12 mouse cellular contexts compared by ENCODE assay signal in the genomic region with DNA sequence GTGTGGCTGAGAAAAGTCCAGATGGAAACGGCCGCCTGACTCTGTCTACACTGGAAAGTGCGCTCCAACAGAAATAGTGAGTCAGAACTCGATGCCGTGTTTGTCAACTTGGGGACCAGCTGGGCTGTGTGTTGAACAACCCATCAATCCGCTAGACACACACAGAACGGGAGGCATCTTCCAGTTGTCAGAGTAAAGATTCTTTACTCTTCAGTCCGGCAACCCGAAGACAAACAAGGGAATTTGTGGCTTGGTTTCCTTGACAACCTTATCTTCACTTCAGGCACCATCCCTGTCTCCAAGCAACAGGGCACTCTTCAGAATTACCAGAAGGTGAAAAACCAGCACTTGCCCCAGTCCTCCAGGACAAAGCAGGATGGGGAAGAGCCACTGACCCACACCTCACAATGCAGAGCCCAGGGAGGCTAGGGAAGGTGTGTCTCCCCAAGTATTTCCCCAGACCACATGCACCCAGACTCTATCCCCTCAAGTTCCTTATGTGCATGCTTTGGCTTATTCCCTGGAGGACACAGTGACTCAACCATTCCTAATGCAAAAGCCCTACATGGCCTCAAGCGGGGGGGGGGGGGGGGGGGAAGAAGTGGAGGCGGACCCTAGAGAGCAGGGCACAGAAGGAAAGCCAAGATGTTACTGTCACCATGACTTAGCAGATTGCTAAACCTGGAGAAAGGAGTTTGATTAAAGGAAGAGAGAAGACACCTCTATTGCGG.
DNase-seq lines count a peak whose midpoint lies in the region; ATAC-seq and TF ChIP-seq lines count a peak whose summit lies in the region.
"Had no signal": no experiment of that assay in that cellular context is flagged by ENCODE, and none has a peak within 500 bp of the region (broad histone marks: within the 10 kb centered on the region; RNA-seq: fewer than 3 reads in every experiment).

No protein-coding gene starts in this region.

- no peak for DNase-seq in lung, adult 18-20 months
- DNase-seq in NIH3T3 (ENCODE audit: low read depth) = peak; percentile 74
- no peak for DNase-seq in spleen, postnatal 36 days (ENCODE audit: low spot score in 2 of 2)
- DNase-seq: cerebellum, postnatal 25 days; kidney, adult 9 months; right cerebral cortex, postnatal 25 days had no signal

- H3K4me2 ChIP-seq in lung, embryonic 16.5 days (ENCODE audit: low read depth, low read length) = no peak overlapping the region
- no peak overlapping the region for H3K4me2 ChIP-seq in hindbrain, embryonic 13.5 days
- peak overlapping the region; percentile 62 for H3K4me2 ChIP-seq in myocyte (ENCODE audit: low read depth)
- H3K4me2 ChIP-seq in heart, embryonic 11.5 days = no peak overlapping the region

- WGBS in lung, embryonic 16.5 days = 11% methylated on average over 12 of the region's 12 CpGs
- WGBS in hindbrain, embryonic 13.5 days = 45% methylated on average over 11 of the region's 12 CpGs
- WGBS in heart, embryonic 11.5 days (ENCODE audit: insufficient replicate concordance) = 47% methylated on average over 11 of the region's 12 CpGs

- H3K79me2 ChIP-seq in myocyte (ENCODE audit: control insufficient read depth, insufficient read depth) = no peaks in the 10 kb centered on the region

- no peak overlapping the region for H3K27ac ChIP-seq in lung, embryonic 16.5 days (ENCODE audit: low read length)
- H3K27ac ChIP-seq in hindbrain, embryonic 13.5 days = peak overlapping the region; percentile 37; the same call in 1 of the 2 replicates
- no peak overlapping the region for H3K27ac ChIP-seq in heart, embryonic 11.5 days (ENCODE audit: low read depth, low read length)
- H3K27ac ChIP-seq: layer of hippocampus, adult 2 months; liver, embryonic 14.5 days had no signal

- no peak overlapping the region for H3K9ac ChIP-seq in lung, embryonic 16.5 days (ENCODE audit: low read length)
- H3K9ac ChIP-seq in hindbrain, embryonic 13.5 days = no peak overlapping the region
- H3K9ac ChIP-seq in heart, embryonic 11.5 days (ENCODE audit: low read depth, low read length) = no peak overlapping the region
- H3K9ac ChIP-seq: liver, embryonic 14.5 days had no signal

- H3K36me3 ChIP-seq in lung, embryonic 16.5 days (ENCODE audit: control insufficient read depth, insufficient read depth, low read length) = peaks cover 2% of the 10 kb centered on the region
- peaks cover 11% of the 10 kb centered on the region for H3K36me3 ChIP-seq in hindbrain, embryonic 13.5 days
- H3K36me3 ChIP-seq in myocyte (ENCODE audit: control insufficient read depth, insufficient read depth) = no peaks in the 10 kb centered on the region
- no peaks in the 10 kb centered on the region for H3K36me3 ChIP-seq in heart, embryonic 11.5 days (ENCODE audit: control insufficient read depth, insufficient read depth, low read length)

- H3K27me3 ChIP-seq in lung, embryonic 16.5 days (ENCODE audit: control insufficient read depth, insufficient read depth, low read depth, low read length) = no peaks in the 10 kb centered on the region
- H3K27me3 ChIP-seq in hindbrain, embryonic 13.5 days = no peaks in the 10 kb centered on the region
- H3K27me3 ChIP-seq in myocyte (ENCODE audit: control insufficient read depth, insufficient read depth, insufficient read length) = no peaks in the 10 kb centered on the region
- H3K27me3 ChIP-seq in heart, embryonic 11.5 days (ENCODE audit: control insufficient read depth, insufficient read depth, low read length) = no peaks in the 10 kb centered on the region

- H3ac ChIP-seq in myocyte (ENCODE audit: control insufficient read depth, insufficient read length) = no peak overlapping the region

- peak; percentile 41; the same call in 1 of the 2 replicates for ATAC-seq in lung, embryonic 16.5 days (ENCODE audit: low read depth)
- 0 out of 2 replicates have a peak, but pooled peaks have one; percentile 17 for ATAC-seq in hindbrain, embryonic 13.5 days (ENCODE audit: low FRiP score)
- ATAC-seq in heart, embryonic 11.5 days (replicated peaks; ENCODE audit: insufficient number of reproducible peaks, low FRiP score, low TSS enrichment) = no peak

- H3K9me3 ChIP-seq in lung, embryonic 16.5 days (ENCODE audit: control insufficient read depth, low read length) = peaks cover 9% of the 10 kb centered on the region; the same call in 1 of the 2 replicates
- H3K9me3 ChIP-seq in hindbrain, embryonic 13.5 days = peaks cover 8% of the 10 kb centered on the region
- H3K9me3 ChIP-seq in heart, embryonic 11.5 days (replicated peaks; ENCODE audit: control insufficient read depth, low read length) = peaks cover 7% of the 10 kb centered on the region

- TF ChIP-seq POLR2A in myocyte (IDR thresholded peaks at IDR 0.05; ENCODE audit: insufficient read length, low read depth) = no peak

- H3K4me3 ChIP-seq in lung, embryonic 16.5 days (ENCODE audit: low read length) = no peak overlapping the region
- no peak overlapping the region for H3K4me3 ChIP-seq in hindbrain, embryonic 13.5 days
- no peak overlapping the region for H3K4me3 ChIP-seq in myocyte
- no peak overlapping the region for H3K4me3 ChIP-seq in heart, embryonic 11.5 days (ENCODE audit: low read depth, low read length)
- H3K4me3 ChIP-seq: layer of hippocampus, adult 2 months had no signal

- 0 out of 2 replicates have a peak, but pooled peaks cover 2% of the 10 kb centered on the region for H3K4me1 ChIP-seq in lung, embryonic 16.5 days (replicated peaks; ENCODE audit: control insufficient read depth, insufficient read depth, low read length)
- peaks cover 32% of the 10 kb centered on the region for H3K4me1 ChIP-seq in hindbrain, embryonic 13.5 days (replicated peaks)
- H3K4me1 ChIP-seq in heart, embryonic 11.5 days (ENCODE audit: control insufficient read depth, insufficient read depth, low read length) = peaks cover 6% of the 10 kb centered on the region; the same call in 1 of the 2 replicates

TF ChIP-seq in myocyte, 11 proteins besides CTCF, POLR2A, EP300 and RAD21:
- TF ChIP-seq TCF3 (IDR thresholded peaks at IDR 0.05; ENCODE audit: insufficient read length, low read depth) (no peak), MYOD1 (IDR thresholded peaks at IDR 0.05; ENCODE audit: control insufficient read depth in 1 of 3, insufficient read length in 2 of 3, low read depth in 2 of 3) (no peak), MYOG (IDR thresholded peaks at IDR 0.05; ENCODE audit: control insufficient read depth in 1 of 3, insufficient read depth in 1 of 3, insufficient read length in 2 of 3, low read depth in 2 of 3) (no peak), E2F4 (IDR thresholded peaks at IDR 0.05; ENCODE audit: insufficient read depth) (no peak), SRF (IDR thresholded peaks at IDR 0.05; ENCODE audit: control insufficient read depth, insufficient read length, low read depth) (no peak), TCF12 (IDR thresholded peaks at IDR 0.05; ENCODE audit: insufficient read depth, poor library complexity, severe bottlenecking) (no peak), CEBPB (IDR thresholded peaks at IDR 0.05; ENCODE audit: insufficient read depth, poor library complexity, severe bottlenecking) (no peak)
